Mouse (Mus musculus) myocyte (in vitro differentiated cells): Measurements from ENCODE around the gene Mbnl2. TPM values are rescaled to one million over a fixed set of nuclear protein-coding genes. Genes with fewer than 3 reads are reported as not detected.

Source experiments
- H3K27me3 ChIP-seq: one replicate; pipeline ENCODE4 v1.6.1; 2011; ENCODE audit not compliant: control insufficient read depth, insufficient read depth, insufficient read length
- H3K36me3 ChIP-seq: one replicate; pipeline ENCODE4 v1.6.1; 2011; ENCODE audit not compliant: control insufficient read depth, insufficient read depth
- H3K4me2 ChIP-seq: one replicate; pipeline ENCODE4 v1.6.1; 2011; ENCODE audit warnings: low read depth, control low read depth
- H3K4me3 ChIP-seq: one replicate; pipeline ENCODE4 v1.5.1; 2011; ENCODE audit warnings: mild to moderate bottlenecking, control low read depth, moderate library complexity
- H3K79me2 ChIP-seq: one replicate; pipeline ENCODE4 v1.6.1; 2011; ENCODE audit not compliant: control insufficient read depth, insufficient read depth
- H3ac ChIP-seq: one replicate; pipeline ENCODE4 v1.6.1; 2011; ENCODE audit not compliant: control insufficient read depth, insufficient read length
- CEBPB ChIP-seq: IDR thresholded peaks from 2 replicates; pipeline ENCODE4 v1.6.1; 2011; ENCODE audit warnings: mild to moderate bottlenecking, moderate library complexity; ENCODE audit not compliant: poor library complexity, insufficient read depth, severe bottlenecking
- E2F4 ChIP-seq: IDR thresholded peaks from one replicate; pipeline ENCODE4 v1.6.1; 2011; ENCODE audit warnings: mild to moderate bottlenecking, control low read depth, moderate library complexity; ENCODE audit not compliant: insufficient read depth
- MAX ChIP-seq: IDR thresholded peaks from one replicate; pipeline ENCODE4 v1.6.1; 2011; ENCODE audit warnings: low read depth, mild to moderate bottlenecking, control low read depth
- MYOD1 ChIP-seq, 3 experiments: IDR thresholded peaks; one replicate each; pipeline ENCODE4 v1.6.1; 2011; ENCODE audit warnings: control low read depth in 2 of 3, low read depth in 2 of 3, mild to moderate bottlenecking in 2 of 3, moderate library complexity in 1 of 3; ENCODE audit not compliant: insufficient read length in 2 of 3, control insufficient read depth in 1 of 3
- MYOG ChIP-seq, 3 experiments: IDR thresholded peaks; one replicate each; pipeline ENCODE4 v1.6.1; 2011; ENCODE audit warnings: control low read depth in 2 of 3, low read depth in 2 of 3, mild to moderate bottlenecking in 2 of 3; ENCODE audit not compliant: insufficient read length in 2 of 3, control insufficient read depth in 1 of 3, insufficient read depth in 1 of 3
- POLR2A ChIP-seq: IDR thresholded peaks from one replicate; pipeline ENCODE4 v1.6.1; 2011; ENCODE audit warnings: low read depth, mild to moderate bottlenecking, control low read depth, moderate library complexity; ENCODE audit not compliant: insufficient read length
- POLR2AphosphoS2 ChIP-seq: IDR thresholded peaks from one replicate; pipeline ENCODE4 v1.6.1; 2011; ENCODE audit warnings: low read depth, control low read depth; ENCODE audit not compliant: insufficient read length
- REST ChIP-seq: IDR thresholded peaks from one replicate; pipeline ENCODE4 v1.6.1; 2011; ENCODE audit warnings: mild to moderate bottlenecking, control low read depth, moderate library complexity; ENCODE audit not compliant: insufficient read depth, insufficient read length
- SRF ChIP-seq: IDR thresholded peaks from one replicate; pipeline ENCODE4 v1.6.1; 2011; ENCODE audit warnings: low read depth; ENCODE audit not compliant: control insufficient read depth, insufficient read length
- TCF12 ChIP-seq: IDR thresholded peaks from one replicate; pipeline ENCODE4 v1.6.1; 2011; ENCODE audit warnings: mild to moderate bottlenecking, control low read depth; ENCODE audit not compliant: poor library complexity, insufficient read depth, severe bottlenecking
- TCF3 ChIP-seq: IDR thresholded peaks from one replicate; pipeline ENCODE4 v1.6.1; 2011; ENCODE audit warnings: low read depth, control low read depth; ENCODE audit not compliant: insufficient read length
- USF1 ChIP-seq: IDR thresholded peaks from one replicate; pipeline ENCODE4 v1.6.1; 2011; ENCODE audit warnings: low read depth, mild to moderate bottlenecking, control low read depth, moderate library complexity
- polyA plus RNA-seq: library from polyadenylated mRNA; unstranded; fragments of >200 nt; fragmentation: generic; extraction: Trizol; gene quantifications from one replicate; pipeline ENCODE4 v1.2.1, GENCODE M21; 2012; ENCODE audit warnings: missing spikeins

The Mbnl2 gene
- polyA plus RNA-seq, 1 experiment = 38.5 TPM

GRCm38 (mm10) chr14:120378002-120378401, 102.5 kb downstream of the Mbnl2 start:
- H3K36me3 ChIP-seq = peaks cover 29% of the 10 kb centered on the region
- TF ChIP-seq MAX = no peak
- H3K27me3 ChIP-seq = no peaks in the 10 kb centered on the region
- no peak overlapping the region for H3K4me3 ChIP-seq
- no peak overlapping the region for H3ac ChIP-seq
- H3K4me2 ChIP-seq = no peak overlapping the region
- H3K79me2 ChIP-seq = peaks cover 94% of the 10 kb centered on the region

DNA sequence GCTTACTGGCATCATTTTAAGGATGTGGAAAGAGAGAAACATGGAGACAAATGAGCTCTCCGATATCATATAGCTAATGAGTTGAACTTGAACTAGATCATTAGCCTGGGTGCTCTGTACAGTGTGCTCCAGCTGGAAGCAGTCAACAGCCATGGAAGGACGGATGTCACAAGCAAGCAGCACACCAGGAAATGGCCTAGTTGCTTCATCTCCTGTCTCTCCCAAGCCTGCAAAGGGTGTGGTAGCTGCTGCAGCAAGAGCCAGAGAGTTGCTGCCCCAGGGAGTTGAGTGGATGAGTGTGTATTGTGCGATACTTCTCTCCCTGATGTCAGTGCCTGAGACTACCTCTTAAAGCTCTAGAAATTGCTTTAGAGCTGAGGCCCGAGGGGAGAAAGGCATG, 104.2 kb downstream of the Mbnl2 start:
- TF ChIP-seq POLR2A (no peak), CEBPB (no peak), MYOG (IDR thresholded peaks at IDR 0.05; ENCODE audit: control insufficient read depth in 1 of 3, insufficient read depth in 1 of 3, insufficient read length in 2 of 3, low read depth in 2 of 3) (no peak), TCF3 (no peak)
- Histone ChIP-seq H3K36me3 (peaks cover 39% of the 10 kb centered on the region), H3K27me3 (no peaks in the 10 kb centered on the region), H3K4me2 (no peak overlapping the region), H3K79me2 (peaks cover 95% of the 10 kb centered on the region), H3ac (no peak overlapping the region), H3K4me3 (no peak overlapping the region)

GRCm38 (mm10) chr14:120381378-120382134, 106.1 kb downstream of the Mbnl2 start:
- no peaks in the 10 kb centered on the region for H3K27me3 ChIP-seq
- peaks cover 93% of the 10 kb centered on the region for H3K79me2 ChIP-seq
- H3ac ChIP-seq = no peak overlapping the region
- no peak overlapping the region for H3K4me2 ChIP-seq
- H3K36me3 ChIP-seq = peaks cover 50% of the 10 kb centered on the region
- no peak overlapping the region for H3K4me3 ChIP-seq
- TF ChIP-seq USF1 (no peak), REST (no peak), MYOG (IDR thresholded peaks at IDR 0.05; ENCODE audit: control insufficient read depth in 1 of 3, insufficient read depth in 1 of 3, insufficient read length in 2 of 3, low read depth in 2 of 3) (no peak), CEBPB (no peak), TCF3 (no peak), POLR2AphosphoS2 (no peak), E2F4 (no peak), TCF12 (no peak), SRF (no peak), MYOD1 (IDR thresholded peaks at IDR 0.05; ENCODE audit: control insufficient read depth in 1 of 3, insufficient read length in 2 of 3, low read depth in 2 of 3) (no peak), MAX (no peak), POLR2A (no peak)

GRCm38 (mm10) chr14:120382179-120382578, 106.7 kb downstream of the Mbnl2 start:
- TF ChIP-seq TCF12 (no peak), REST (no peak), MYOD1 (IDR thresholded peaks at IDR 0.05; ENCODE audit: control insufficient read depth in 1 of 3, insufficient read length in 2 of 3, low read depth in 2 of 3) (no peak), E2F4 (no peak), MAX (no peak), USF1 (no peak), POLR2AphosphoS2 (no peak), MYOG (IDR thresholded peaks at IDR 0.05; ENCODE audit: control insufficient read depth in 1 of 3, insufficient read depth in 1 of 3, insufficient read length in 2 of 3, low read depth in 2 of 3) (no peak), CEBPB (no peak)
- Histone ChIP-seq H3ac (no peak overlapping the region), H3K4me2 (no peak overlapping the region), H3K27me3 (no peaks in the 10 kb centered on the region), H3K4me3 (no peak overlapping the region), H3K79me2 (peaks cover 88% of the 10 kb centered on the region), H3K36me3 (peaks cover 50% of the 10 kb centered on the region)

- TF ChIP-seq E2F4 (no peak), POLR2AphosphoS2 (no peak), USF1 (no peak), MYOD1 (IDR thresholded peaks at IDR 0.05; ENCODE audit: control insufficient read depth in 1 of 3, insufficient read length in 2 of 3, low read depth in 2 of 3) (no peak), SRF (no peak), POLR2A (no peak), TCF12 (no peak), CEBPB (no peak), MYOG (IDR thresholded peaks at IDR 0.05; ENCODE audit: control insufficient read depth in 1 of 3, insufficient read depth in 1 of 3, insufficient read length in 2 of 3, low read depth in 2 of 3) (no peak), TCF3 (no peak), REST (no peak), MAX (no peak)
- H3ac ChIP-seq = no peak overlapping the region
- peaks cover 83% of the 10 kb centered on the region for H3K79me2 ChIP-seq
- no peak overlapping the region for H3K4me2 ChIP-seq
- no peaks in the 10 kb centered on the region for H3K27me3 ChIP-seq
- peaks cover 59% of the 10 kb centered on the region for H3K36me3 ChIP-seq
- no peak overlapping the region for H3K4me3 ChIP-seq
Observed at GRCm38 (mm10) chr14:120383186-120383851, 107.8 kb downstream of the Mbnl2 start.
